Mouse (Mus musculus) limb, embryonic 14.5 days (tissue): ENCODE measurements around the gene Tmem104. TPM values are rescaled to one million over a fixed set of nuclear protein-coding genes. Genes with fewer than 3 reads are reported as not detected.

Experiments
- ATAC-seq: fragments of 200-750 bp; cut with Nextera tagmentation; 2 replicates; pipeline ENCODE4 v1.8.0; 2017; ENCODE audit warnings: low read depth, moderate number of reproducible peaks, moderate TSS enrichment; ENCODE audit not compliant: low FRiP score
- DNase-seq: peaks from one replicate; pipeline ENCODE4 v3.0.0-alpha.2; 2015; ENCODE audit warnings: low spot score
- H3K27ac ChIP-seq: fragments of 300-500 bp; sonication (generic); replicated peaks from 2 replicates; pipeline ENCODE4 v1.5.1; 2014; ENCODE audit warnings: low read depth, mild to moderate bottlenecking, low read length, moderate library complexity, mixed read lengths
- H3K27me3 ChIP-seq: fragments of 300-500 bp; sonication (generic); 2 replicates; pipeline ENCODE4 v1.6.1; 2014; ENCODE audit warnings: low read length, mixed read lengths; ENCODE audit not compliant: control insufficient read depth, insufficient read depth
- H3K36me3 ChIP-seq: fragments of 300-500 bp; sonication (generic); 2 replicates; pipeline ENCODE4 v1.6.1; 2014; ENCODE audit warnings: mild to moderate bottlenecking, low read length, moderate library complexity, mixed read lengths; ENCODE audit not compliant: control insufficient read depth, insufficient read depth
- H3K4me1 ChIP-seq: fragments of 300-500 bp; sonication (generic); 2 replicates; pipeline ENCODE4 v1.6.1; 2014; ENCODE audit warnings: antibody characterized with exemption, low read length, mixed read lengths; ENCODE audit not compliant: control insufficient read depth, insufficient read depth
- H3K4me2 ChIP-seq: fragments of 300-500 bp; sonication (generic); replicated peaks from 2 replicates; pipeline ENCODE4 v1.6.1; 2014; ENCODE audit warnings: low read depth, mild to moderate bottlenecking, low read length, moderate library complexity; ENCODE audit not compliant: severe bottlenecking
- H3K4me3 ChIP-seq: fragments of 300-500 bp; sonication (generic); replicated peaks from 2 replicates; pipeline ENCODE4 v1.5.1; 2014; ENCODE audit warnings: low read length
- H3K9ac ChIP-seq: fragments of 300-500 bp; sonication (generic); 2 replicates; pipeline ENCODE4 v1.6.1; 2014; ENCODE audit warnings: mild to moderate bottlenecking, low read depth, low read length, moderate library complexity; ENCODE audit not compliant: severe bottlenecking
- H3K9me3 ChIP-seq: fragments of 300-500 bp; sonication (generic); 2 replicates; pipeline ENCODE4 v1.6.1; 2016; ENCODE audit warnings: low read length; ENCODE audit not compliant: control insufficient read depth
- POLR2A ChIP-seq: fragments of 200-500 bp; IDR thresholded peaks from 2 replicates; pipeline ENCODE4 v1.8.0; 2012; ENCODE audit warnings: inconsistent platforms, mild to moderate bottlenecking, moderate library complexity, borderline replicate concordance; ENCODE audit not compliant: insufficient read depth, insufficient read length; ENCODE audit errors: extremely low read depth
- WGBS: fragments of 180-500 bp; shearing (Covaris S2); extraction: QIAGEN DNeasy Blood & Tissue Kit; methylation state at CpG from one replicate; pipeline ENCODE4 v1.1.7; 2014; 5-methylcytosine and 5-hydroxymethylcytosine counted together
- polyA plus RNA-seq, 2 experiments: library from polyadenylated mRNA; depleted of rRNA in 1 of 2; stranded (reverse) in 1 of 2; unstranded in 1 of 2; fragments of >200 nt; fragmentation: Nextera tagmentation in 1 of 2; extraction: Ambion mirVana in 1 of 2; gene quantifications; 2 replicates each; pipeline versions ENCODE4 v1.2.1 to v1.2.3; 2012 to 2014

Tmem104 gene
- polyA plus RNA-seq, 2 experiments = 9.2 to 12.4 TPM

GRCm38 (mm10) chr11:115215123-115215522, 27.8 kb downstream of the Tmem104 start:
- no peak for ATAC-seq
- DNase-seq = no peak
- peaks cover 3% of the 10 kb centered on the region; the same call in 1 of the 2 replicates for H3K36me3 ChIP-seq

GRCm38 (mm10) chr11:115217439-115218410, 30.4 kb downstream of the Tmem104 start:
- DNase-seq (no peak), ATAC-seq (no peak)
- Histone ChIP-seq H3K4me1 (peaks cover 4% of the 10 kb centered on the region), H3K27ac (no peak overlapping the region), H3K9ac (no peak overlapping the region), H3K4me3 (no peak overlapping the region), H3K4me2 (no peak overlapping the region), H3K9me3 (no peaks in the 10 kb centered on the region), H3K36me3 (peaks cover 3% of the 10 kb centered on the region), H3K27me3 (no peaks in the 10 kb centered on the region)
- no peak for TF ChIP-seq POLR2A
- whole genome bisulfite sequencing = 59% methylated on average over 18 of the region's 18 CpGs

More at GRCm38 (mm10) chr11:115215123-115215522, 27.8 kb downstream of the Tmem104 start:
- Histone ChIP-seq H3K4me1 (no peaks in the 10 kb centered on the region; the same call in 1 of the 2 replicates), H3K4me3 (no peak overlapping the region), H3K27me3 (no peaks in the 10 kb centered on the region), H3K4me2 (no peak overlapping the region), H3K9me3 (no peaks in the 10 kb centered on the region), H3K27ac (no peak overlapping the region), H3K9ac (no peak overlapping the region)
- TF ChIP-seq POLR2A = no peak
- 24% methylated on average over 5 of the region's 5 CpGs for WGBS

GRCm38 (mm10) chr11:115219263-115219662, 32.0 kb downstream of the Tmem104 start:
- H3K4me3 ChIP-seq = no peak overlapping the region
- H3K27ac ChIP-seq = no peak overlapping the region
- peaks cover 3% of the 10 kb centered on the region for H3K36me3 ChIP-seq
- H3K9ac ChIP-seq = no peak overlapping the region
- no peak overlapping the region for H3K4me2 ChIP-seq
- DNase-seq (no peak), ATAC-seq (no peak)
- H3K4me1 ChIP-seq = peaks cover 6% of the 10 kb centered on the region
- WGBS = 49% methylated on average over 9 of the region's 9 CpGs
- TF ChIP-seq POLR2A = no peak
- H3K9me3 ChIP-seq = no peaks in the 10 kb centered on the region
- H3K27me3 ChIP-seq = no peaks in the 10 kb centered on the region

GRCm38 (mm10) chr11:115219685-115220084, 32.4 kb downstream of the Tmem104 start:
- Histone ChIP-seq H3K9ac (no peak overlapping the region), H3K4me2 (no peak overlapping the region), H3K4me1 (peaks cover 6% of the 10 kb centered on the region), H3K36me3 (peaks cover 3% of the 10 kb centered on the region), H3K27me3 (no peaks in the 10 kb centered on the region), H3K9me3 (no peaks in the 10 kb centered on the region), H3K4me3 (no peak overlapping the region), H3K27ac (no peak overlapping the region)
- TF ChIP-seq POLR2A = no peak
- 93% methylated on average over 10 of the region's 10 CpGs for WGBS
- no peak for ATAC-seq
- DNase-seq = no peak

GRCm38 (mm10) chr11:115222077-115222476, 34.8 kb downstream of the Tmem104 start:
- no peak overlapping the region for H3K4me2 ChIP-seq
- H3K4me3 ChIP-seq = no peak overlapping the region
- 29% methylated on average over 12 of the region's 12 CpGs for WGBS
- no peak for TF ChIP-seq POLR2A
- ATAC-seq = no peak; the same call in 1 of the 2 replicates
- H3K27me3 ChIP-seq = no peaks in the 10 kb centered on the region
- no peak overlapping the region for H3K27ac ChIP-seq
- H3K9ac ChIP-seq = no peak overlapping the region
- no peaks in the 10 kb centered on the region for H3K9me3 ChIP-seq
- DNase-seq = no peak
- H3K36me3 ChIP-seq = no peaks in the 10 kb centered on the region; the same call in 1 of the 2 replicates
- peaks cover 8% of the 10 kb centered on the region for H3K4me1 ChIP-seq
